Mouse (Mus musculus) lung, postnatal 0 days (tissue): ENCODE data around the gene Hoxc11. TPM values are rescaled to one million over a fixed set of nuclear protein-coding genes. Genes with fewer than 3 reads are reported as not detected.

Experiments used
- ATAC-seq: fragments of 200-750 bp; cut with Nextera tagmentation; 2 replicates; pipeline ENCODE4 v1.8.0; 2017; ENCODE audit warnings: moderate library complexity
- DNase-seq: peaks from one replicate; pipeline ENCODE4 v3.0.0-alpha.2; 2016; ENCODE audit warnings: low spot score
- H3K27ac ChIP-seq: fragments of 300-500 bp; sonication (generic); 2 replicates; pipeline ENCODE4 v1.5.1; 2014; ENCODE audit warnings: antibody characterized with exemption, mild to moderate bottlenecking, low read length, mixed read lengths
- H3K27me3 ChIP-seq: fragments of 300-500 bp; sonication (generic); replicated peaks from 2 replicates; pipeline ENCODE4 v1.6.1; 2014; ENCODE audit warnings: low read length, mixed read lengths; ENCODE audit not compliant: insufficient read depth
- H3K36me3 ChIP-seq: fragments of 300-500 bp; sonication (generic); 2 replicates; pipeline ENCODE4 v1.6.1; 2014; ENCODE audit warnings: low read length, mixed read lengths; ENCODE audit not compliant: insufficient read depth
- H3K4me1 ChIP-seq: fragments of 300-500 bp; sonication (generic); 2 replicates; pipeline ENCODE4 v1.6.1; 2014; ENCODE audit warnings: antibody characterized with exemption, low read depth, low read length, mixed read lengths; ENCODE audit not compliant: insufficient read depth
- H3K4me2 ChIP-seq: fragments of 300-500 bp; sonication (generic); replicated peaks from 2 replicates; pipeline ENCODE4 v1.6.1; 2014; ENCODE audit warnings: low read depth, mild to moderate bottlenecking, low read length, moderate library complexity, mixed read lengths
- H3K4me3 ChIP-seq: fragments of 300-500 bp; sonication (generic); 2 replicates; pipeline ENCODE4 v1.5.1; 2014; ENCODE audit warnings: low read depth, low read length
- H3K9ac ChIP-seq: fragments of 300-500 bp; sonication (generic); replicated peaks from 2 replicates; pipeline ENCODE4 v1.6.1; 2014; ENCODE audit warnings: low read depth, mild to moderate bottlenecking
- H3K9me3 ChIP-seq: fragments of 300-500 bp; sonication (generic); 2 replicates; pipeline ENCODE4 v1.6.1; 2016; ENCODE audit warnings: low read length, mixed read lengths
- CTCF ChIP-seq: IDR thresholded peaks from 2 replicates; pipeline ENCODE4 v1.5.1; 2016; ENCODE audit warnings: antibody characterized with exemption, mild to moderate bottlenecking
- EP300 ChIP-seq: IDR thresholded peaks from 2 replicates; pipeline ENCODE4 v1.6.1; 2016; ENCODE audit warnings: antibody characterized with exemption, mild to moderate bottlenecking, control low read depth
- WGBS: fragments of 180-500 bp; shearing (Covaris S2); extraction: QIAGEN DNeasy Blood & Tissue Kit; methylation state at CpG from one replicate; pipeline ENCODE4 v1.1.7; 2014; 5-methylcytosine and 5-hydroxymethylcytosine counted together
- polyA plus RNA-seq: library from polyadenylated mRNA; unstranded; fragments of >200 nt; fragmentation: Nextera tagmentation; extraction: Ambion mirVana; gene quantifications from 2 replicates; pipeline ENCODE4 v1.2.1, GENCODE M21; 2015

Gene Hoxc11
- polyA plus RNA-seq, 1 experiment from 2014 or later = not detected

- H3K4me3 ChIP-seq = no peak overlapping the region
- no peaks in the 10 kb centered on the region for H3K36me3 ChIP-seq
- no peak overlapping the region for H3K4me2 ChIP-seq
- no peaks in the 10 kb centered on the region for H3K4me1 ChIP-seq
- no peaks in the 10 kb centered on the region for H3K9me3 ChIP-seq
- no peak overlapping the region for H3K9ac ChIP-seq
- WGBS = 12% methylated on average over 3 of the region's 3 CpGs
- ATAC-seq = no peak
- no peak for DNase-seq
- H3K27ac ChIP-seq = no peak overlapping the region
- TF ChIP-seq EP300 = no peak
- TF ChIP-seq CTCF = no peak
- H3K27me3 ChIP-seq = peaks cover 90% of the 10 kb centered on the region
Measured at GRCm38 (mm10) chr15:102984925-102985324, 30.7 kb downstream of the Hoxc11 start.

- Histone ChIP-seq H3K27ac (no peak overlapping the region), H3K9me3 (no peaks in the 10 kb centered on the region), H3K4me1 (no peaks in the 10 kb centered on the region), H3K36me3 (no peaks in the 10 kb centered on the region), H3K4me2 (no peak overlapping the region), H3K27me3 (peaks cover 92% of the 10 kb centered on the region), H3K9ac (no peak overlapping the region), H3K4me3 (no peak overlapping the region)
- ATAC-seq (peak; percentile 53), DNase-seq (peak; percentile 94)
- TF ChIP-seq CTCF (peak; percentile 92), EP300 (no peak)
- 4% methylated on average over 21 of the region's 21 CpGs for WGBS
Measured at GRCm38 (mm10) chr15:102987124-102987833, 33.1 kb downstream of the Hoxc11 start.

- no peak for ATAC-seq
- H3K4me2 ChIP-seq = no peak overlapping the region
- H3K9ac ChIP-seq = no peak overlapping the region
- no peaks in the 10 kb centered on the region for H3K9me3 ChIP-seq
- no peak overlapping the region for H3K4me3 ChIP-seq
- DNase-seq = no peak
- H3K27ac ChIP-seq = no peak overlapping the region
- WGBS = 26% methylated on average over 5 of the region's 5 CpGs
- peaks cover 93% of the 10 kb centered on the region for H3K27me3 ChIP-seq
- H3K36me3 ChIP-seq = no peaks in the 10 kb centered on the region
- TF ChIP-seq CTCF (no peak), EP300 (no peak)
- H3K4me1 ChIP-seq = no peaks in the 10 kb centered on the region
Measured at GRCm38 (mm10) chr15:102988078-102988477, 33.9 kb downstream of the Hoxc11 start.

DNA sequence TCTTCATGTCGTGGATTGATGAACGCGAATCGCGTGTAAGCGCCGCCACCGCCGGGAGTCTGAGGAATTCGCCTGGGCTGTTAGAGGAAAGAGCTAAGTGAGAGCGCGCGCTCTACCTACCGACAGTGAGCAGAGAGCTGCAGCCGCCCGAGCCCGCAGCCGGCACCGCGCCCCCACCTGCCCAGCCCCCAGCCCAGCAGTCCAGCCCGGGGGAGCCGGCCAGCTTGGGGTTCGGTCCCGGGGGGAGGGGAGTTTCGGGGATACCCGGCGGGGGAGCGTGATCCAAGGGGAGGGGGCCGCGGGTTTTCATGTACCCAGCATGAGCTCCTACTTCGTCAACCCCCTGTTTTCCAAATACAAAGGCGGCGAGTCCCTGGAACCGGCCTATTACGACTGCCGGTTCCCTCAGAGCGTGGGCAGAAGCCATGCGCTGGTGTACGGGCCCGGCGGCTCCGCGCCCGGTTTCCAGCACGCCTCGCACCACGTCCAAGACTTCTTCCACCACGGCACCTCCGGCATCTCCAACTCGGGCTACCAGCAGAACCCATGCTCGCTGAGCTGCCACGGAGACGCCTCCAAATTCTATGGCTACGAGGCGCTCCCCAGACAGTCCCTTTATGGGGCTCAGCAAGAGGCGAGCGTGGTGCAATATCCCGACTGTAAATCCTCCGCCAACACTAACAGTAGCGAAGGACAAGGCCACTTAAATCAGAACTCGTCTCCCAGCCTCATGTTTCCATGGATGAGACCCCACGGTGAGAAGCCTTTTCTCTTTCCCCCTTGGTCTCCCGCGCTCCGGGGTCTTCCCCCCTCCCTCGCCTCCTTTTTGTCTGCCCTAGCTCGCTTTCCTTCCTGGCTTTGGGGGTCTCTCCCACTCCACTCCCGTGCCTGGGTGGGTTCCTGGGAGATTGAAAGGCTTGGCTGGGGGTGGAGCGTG lies 36.5 kb downstream of the Hoxc11 start, which contains the start of gene Hoxc8:
Hoxc8 (plus strand) TSS at position 147 of the 937 bp plus-strand sequence.
- ATAC-seq (no peak), DNase-seq (no peak)
- Histone ChIP-seq H3K4me3 (no peak within 1 kb of the TSS), H3K27ac (no peak within 1 kb of the TSS), H3K36me3 (no peaks in the 10 kb centered on the region), H3K9ac (no peak within 1 kb of the TSS), H3K9me3 (no peaks in the 10 kb centered on the region), H3K4me2 (no peak within 1 kb of the TSS), H3K4me1 (no peaks in the 10 kb centered on the region), H3K27me3 (peaks cover 93% of the 10 kb centered on the region)
- WGBS = 2% methylated on average over 67 of the region's 69 CpGs
- no peak for TF ChIP-seq EP300

GRCm38 (mm10) chr15:102991782-102992181 lies 37.6 kb downstream of the Hoxc11 start:
- Histone ChIP-seq H3K27ac (no peak overlapping the region), H3K27me3 (peaks cover 92% of the 10 kb centered on the region), H3K4me1 (no peaks in the 10 kb centered on the region), H3K36me3 (no peaks in the 10 kb centered on the region), H3K9me3 (no peaks in the 10 kb centered on the region), H3K4me3 (no peak overlapping the region), H3K4me2 (no peak overlapping the region), H3K9ac (no peak overlapping the region)
- ATAC-seq (no peak), DNase-seq (no peak)
- no peak for TF ChIP-seq EP300
- TF ChIP-seq CTCF = no peak
- 5% methylated on average over 7 of the region's 7 CpGs for WGBS

- Histone ChIP-seq H3K36me3 (no peaks in the 10 kb centered on the region), H3K4me1 (no peaks in the 10 kb centered on the region), H3K27me3 (peaks cover 90% of the 10 kb centered on the region), H3K4me3 (no peak overlapping the region), H3K9me3 (no peaks in the 10 kb centered on the region), H3K27ac (no peak overlapping the region), H3K9ac (no peak overlapping the region), H3K4me2 (no peak overlapping the region)
- TF ChIP-seq CTCF (no peak), EP300 (no peak)
- ATAC-seq (no peak), DNase-seq (no peak)
- 3% methylated on average over 11 of the region's 11 CpGs for WGBS
Measured at GRCm38 (mm10) chr15:102992206-102992605, 38.0 kb downstream of the Hoxc11 start.
